Mouse (Mus musculus) lung, embryonic 16.5 days (tissue): ENCODE measurements around the gene Mrps33. TPM values are rescaled to one million over a fixed set of nuclear protein-coding genes. Genes with fewer than 3 reads are reported as not detected.

Experiments
- polyA plus RNA-seq: library from polyadenylated mRNA; unstranded; fragments of >200 nt; fragmentation: Nextera tagmentation; extraction: Ambion mirVana; gene quantifications from 2 replicates; pipeline ENCODE4 v1.2.1, GENCODE M21; 2015

Gene Mrps33
- polyA plus RNA-seq, 1 experiment from 2014 or later, result 169 TPM

Other genes starting within 250 kb of the Mrps33 start
- 25.0 and 30.0 TPM in 2 replicates for gene Adck2, start 237.1 kb downstream of the Mrps33 start, polyA plus RNA-seq
- 0.93 TPM in 1 of 2 replicates, not detected in the other for gene Gm42420, start 225.2 kb downstream of the Mrps33 start, polyA plus RNA-seq
- 312 and 332 TPM in 2 replicates for gene Ndufb2, start 218.4 kb downstream of the Mrps33 start, polyA plus RNA-seq
- 16.1 and 16.3 TPM in 2 replicates for gene Braf, start 85.5 kb downstream of the Mrps33 start, polyA plus RNA-seq
- 0.14 and 0.18 TPM in 2 replicates for gene Tmem178b, start 62.3 kb upstream of the Mrps33 start, polyA plus RNA-seq